Mouse (Mus musculus) kidney, embryonic 14.5 days (tissue): ENCODE results near the gene Kcnma1. TPM values are rescaled to one million over a fixed set of nuclear protein-coding genes. Genes with fewer than 3 reads are reported as not detected.

Source experiments
- ATAC-seq: fragments of 200-750 bp; cut with Nextera tagmentation; 2 replicates; pipeline ENCODE4 v1.8.0; 2017; ENCODE audit warnings: moderate number of reproducible peaks, mild to moderate bottlenecking, moderate TSS enrichment, moderate library complexity; ENCODE audit not compliant: low FRiP score, low TSS enrichment
- H3K27ac ChIP-seq: fragments of 300-500 bp; sonication (generic); 2 replicates; pipeline ENCODE4 v1.5.1; 2014; ENCODE audit warnings: low read depth, mild to moderate bottlenecking, low read length, moderate library complexity, mixed read lengths
- H3K27me3 ChIP-seq: fragments of 300-500 bp; sonication (generic); 2 replicates; pipeline ENCODE4 v1.6.1; 2014; ENCODE audit warnings: mild to moderate bottlenecking, low read length; ENCODE audit not compliant: control insufficient read depth, insufficient read depth
- H3K36me3 ChIP-seq: fragments of 300-500 bp; sonication (generic); 2 replicates; pipeline ENCODE4 v1.6.1; 2014; ENCODE audit warnings: low read length, mixed read lengths; ENCODE audit not compliant: control insufficient read depth, insufficient read depth
- H3K4me1 ChIP-seq: fragments of 300-500 bp; sonication (generic); 2 replicates; pipeline ENCODE4 v1.6.1; 2014; ENCODE audit warnings: low read length, mixed read lengths; ENCODE audit not compliant: control insufficient read depth, insufficient read depth
- H3K4me2 ChIP-seq: fragments of 300-500 bp; sonication (generic); replicated peaks from 2 replicates; pipeline ENCODE4 v1.6.1; 2014; ENCODE audit warnings: low read depth, mild to moderate bottlenecking, low read length
- H3K4me3 ChIP-seq: fragments of 300-500 bp; sonication (generic); 2 replicates; pipeline ENCODE4 v1.5.1; 2014; ENCODE audit warnings: mild to moderate bottlenecking, low read length
- H3K9ac ChIP-seq: fragments of 300-500 bp; sonication (generic); 2 replicates; pipeline ENCODE4 v1.6.1; 2014; ENCODE audit warnings: low read depth, mild to moderate bottlenecking, low read length, moderate library complexity
- H3K9me3 ChIP-seq: fragments of 300-500 bp; sonication (generic); 2 replicates; pipeline ENCODE4 v1.6.1; 2016; ENCODE audit warnings: low read length; ENCODE audit not compliant: control insufficient read depth
- WGBS: fragments of 180-500 bp; shearing (Covaris S2); extraction: QIAGEN DNeasy Blood & Tissue Kit; methylation state at CpG from one replicate; pipeline ENCODE4 v1.1.7; 2014; 5-methylcytosine and 5-hydroxymethylcytosine counted together
- polyA plus RNA-seq: library from polyadenylated mRNA; unstranded; fragments of >200 nt; fragmentation: Nextera tagmentation; extraction: Ambion mirVana; gene quantifications from 2 replicates; pipeline ENCODE4 v1.2.1, GENCODE M21; 2014

Kcnma1 gene
- polyA plus RNA-seq, 1 experiment from 2014 or later: 1.5 TPM

DNA sequence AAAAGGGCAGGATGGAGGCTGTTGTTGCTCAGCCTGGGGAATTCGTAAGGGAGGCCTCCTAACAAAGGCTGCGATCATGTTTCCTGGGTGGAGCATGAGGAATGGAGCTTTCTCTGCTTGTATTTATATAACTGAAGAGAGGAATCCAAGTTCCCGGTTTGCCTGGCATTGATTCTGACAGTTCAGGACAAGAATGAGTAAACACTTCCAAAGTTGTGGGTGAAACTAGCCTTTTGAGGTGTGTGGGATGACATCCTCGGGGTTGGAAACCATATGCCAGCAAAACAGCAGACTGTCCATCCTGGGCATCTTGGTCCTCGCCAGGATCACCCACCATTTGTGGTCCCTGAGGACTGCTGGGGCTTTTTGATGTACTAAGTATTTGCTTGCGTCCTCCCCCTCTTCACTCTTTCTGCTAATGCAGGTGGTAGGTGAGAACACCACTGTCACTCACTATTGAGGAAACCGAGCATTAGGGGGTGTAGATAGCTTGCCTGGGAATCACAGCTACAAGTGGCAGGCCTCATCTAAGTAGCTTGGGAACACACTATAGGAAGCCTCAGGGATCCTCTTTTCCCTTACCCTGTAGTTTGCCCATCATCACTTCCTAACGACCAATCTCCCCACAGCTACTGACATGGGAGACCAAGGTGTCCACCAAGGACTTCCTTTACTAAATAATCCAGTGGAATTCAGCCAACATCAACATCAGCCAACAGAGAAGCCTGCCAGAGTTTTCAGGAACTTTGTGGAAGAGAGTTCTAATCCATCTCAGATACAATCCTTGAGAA lies 482.4 kb downstream of the Kcnma1 start:
- no peaks in the 10 kb centered on the region for H3K36me3 ChIP-seq
- no peak overlapping the region for H3K27ac ChIP-seq
- no peaks in the 10 kb centered on the region; the same call in 1 of the 2 replicates for H3K27me3 ChIP-seq
- H3K9ac ChIP-seq: no peak overlapping the region
- no peak for ATAC-seq
- H3K4me3 ChIP-seq: no peak overlapping the region
- H3K4me1 ChIP-seq: no peaks in the 10 kb centered on the region
- 62% methylated on average over 8 of the region's 8 CpGs for WGBS
- H3K4me2 ChIP-seq: no peak overlapping the region
- peaks cover 7% of the 10 kb centered on the region for H3K9me3 ChIP-seq

DNA sequence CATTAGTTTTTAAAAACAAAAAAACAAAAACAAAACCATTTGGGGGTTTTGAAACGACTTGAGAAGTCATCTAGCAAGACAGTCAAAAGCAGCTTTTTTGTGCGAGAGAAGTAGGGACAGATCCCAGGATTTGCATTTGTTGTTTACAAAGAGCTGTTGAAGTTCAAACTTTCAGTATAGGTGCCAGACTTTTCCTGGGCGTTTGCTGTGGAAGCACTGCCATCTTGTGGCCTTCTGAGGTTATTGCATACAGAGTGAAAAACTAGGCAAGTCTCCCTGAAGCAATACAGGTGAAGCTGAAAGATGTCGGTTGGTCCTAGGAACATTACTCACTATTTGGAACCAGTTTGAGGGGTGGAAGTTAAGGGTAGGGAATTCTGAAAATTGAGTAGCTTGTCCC lies 484.6 kb downstream of the Kcnma1 start:
- Histone ChIP-seq H3K4me1 (no peaks in the 10 kb centered on the region), H3K9ac (no peak overlapping the region), H3K36me3 (no peaks in the 10 kb centered on the region), H3K9me3 (peaks cover 6% of the 10 kb centered on the region), H3K4me3 (no peak overlapping the region), H3K27ac (no peak overlapping the region), H3K4me2 (no peak overlapping the region), H3K27me3 (no peaks in the 10 kb centered on the region; the same call in 1 of the 2 replicates)
- no peak for ATAC-seq
- 6% methylated on average over 4 of the region's 4 CpGs for WGBS

DNA sequence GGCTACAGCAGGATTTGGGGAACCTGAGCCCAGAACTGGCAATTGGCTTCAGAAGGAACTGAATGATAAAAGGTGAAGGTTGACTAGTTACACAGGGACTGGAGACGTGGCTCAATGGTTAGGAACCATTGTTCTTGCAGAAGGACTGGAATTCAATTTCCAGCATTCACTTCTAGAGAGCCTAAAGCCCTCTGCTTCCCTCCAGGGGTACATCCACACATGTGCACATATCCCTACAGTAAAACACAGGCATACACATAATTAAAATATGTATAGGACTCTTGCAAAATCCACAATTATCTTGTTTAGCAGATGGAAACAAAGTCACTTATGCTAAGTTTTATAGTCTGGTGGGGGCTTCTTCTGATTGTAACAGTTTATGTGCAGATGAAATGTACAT lies 485.1 kb downstream of the Kcnma1 start:
- no peak for ATAC-seq
- H3K27me3 ChIP-seq: no peaks in the 10 kb centered on the region; the same call in 1 of the 2 replicates
- H3K27ac ChIP-seq: no peak overlapping the region
- 67% methylated on average over 1 of the region's 1 CpGs for WGBS
- H3K4me2 ChIP-seq: no peak overlapping the region
- no peak overlapping the region for H3K9ac ChIP-seq
- H3K36me3 ChIP-seq: no peaks in the 10 kb centered on the region
- no peaks in the 10 kb centered on the region for H3K4me1 ChIP-seq
- H3K9me3 ChIP-seq: peaks cover 1% of the 10 kb centered on the region
- no peak overlapping the region for H3K4me3 ChIP-seq

DNA sequence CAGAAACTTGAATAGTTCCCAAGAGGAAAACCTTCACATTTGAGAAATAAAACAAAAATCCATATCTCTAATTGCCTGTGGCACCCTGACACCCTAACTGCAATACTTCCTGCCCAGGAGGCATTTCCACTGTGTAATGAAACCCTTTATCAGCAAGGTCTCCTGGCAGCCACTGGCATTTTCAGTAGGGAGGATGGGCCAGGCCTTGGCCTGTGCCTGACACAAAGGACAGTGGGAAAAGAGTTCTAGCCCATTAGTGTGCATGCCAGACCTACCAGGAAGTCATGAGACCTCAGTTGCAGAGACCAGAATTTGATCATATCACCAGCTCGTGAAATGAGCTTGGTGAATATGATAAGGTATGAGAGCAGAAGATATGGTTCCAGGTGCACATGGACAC lies 488.4 kb downstream of the Kcnma1 start:
- no peaks in the 10 kb centered on the region for H3K27me3 ChIP-seq
- H3K4me1 ChIP-seq: no peaks in the 10 kb centered on the region
- no peak overlapping the region for H3K4me2 ChIP-seq
- ATAC-seq: no peak
- no peaks in the 10 kb centered on the region for H3K9me3 ChIP-seq
- no peak overlapping the region for H3K27ac ChIP-seq
- H3K9ac ChIP-seq: no peak overlapping the region
- no peaks in the 10 kb centered on the region for H3K36me3 ChIP-seq
- 80% methylated on average over 1 of the region's 1 CpGs for WGBS
- H3K4me3 ChIP-seq: no peak overlapping the region

GRCm38 (mm10) chr14:23523825-23524491 lies 490.3 kb downstream of the Kcnma1 start:
- no peak for ATAC-seq
- H3K4me2 ChIP-seq: no peak overlapping the region
- no peak overlapping the region for H3K27ac ChIP-seq

DNA sequence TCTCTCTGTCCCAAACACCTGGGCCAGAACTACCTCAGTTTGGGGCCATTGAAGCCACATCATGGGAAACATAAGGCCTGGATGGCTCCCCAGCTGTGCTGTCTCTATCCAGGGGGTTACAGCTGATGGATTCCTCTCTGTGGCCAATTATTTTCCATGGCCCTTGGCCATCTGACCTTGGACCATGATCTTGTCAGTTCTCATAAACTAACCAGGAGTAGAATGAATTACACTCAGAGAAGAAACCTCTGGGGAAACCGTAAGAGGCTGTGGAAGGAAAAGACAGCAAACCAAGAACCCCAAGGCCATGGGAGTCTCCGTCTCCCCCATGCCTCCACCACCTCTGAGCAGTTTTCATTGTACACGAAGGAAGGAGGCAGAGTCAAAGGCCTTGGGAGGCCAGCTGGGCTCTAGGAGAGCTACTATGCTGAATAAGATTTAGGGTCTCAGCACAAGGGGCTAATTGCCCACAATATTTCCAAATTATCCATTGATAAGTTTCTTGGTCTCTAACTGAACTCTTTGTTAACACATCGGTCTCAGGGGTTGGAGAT lies 491.6 kb downstream of the Kcnma1 start:
- 37% methylated on average over 4 of the region's 4 CpGs for WGBS
- 0 out of 2 replicates have a peak, but pooled peaks cover 4% of the 10 kb centered on the region for H3K27me3 ChIP-seq
- no peaks in the 10 kb centered on the region for H3K9me3 ChIP-seq
- H3K27ac ChIP-seq: no peak overlapping the region
- no peak overlapping the region for H3K4me3 ChIP-seq
- H3K4me1 ChIP-seq: no peaks in the 10 kb centered on the region
- H3K9ac ChIP-seq: no peak overlapping the region
- H3K36me3 ChIP-seq: no peaks in the 10 kb centered on the region
- no peak overlapping the region for H3K4me2 ChIP-seq
- ATAC-seq: peak; percentile 80

More at GRCm38 (mm10) chr14:23523825-23524491, 490.3 kb downstream of the Kcnma1 start:
- Histone ChIP-seq H3K36me3 (no peaks in the 10 kb centered on the region), H3K27me3 (0 out of 2 replicates have a peak, but pooled peaks cover 4% of the 10 kb centered on the region), H3K4me3 (no peak overlapping the region), H3K9me3 (no peaks in the 10 kb centered on the region), H3K4me1 (no peaks in the 10 kb centered on the region), H3K9ac (no peak overlapping the region)
- WGBS: 52% methylated on average over 6 of the region's 6 CpGs

DNA sequence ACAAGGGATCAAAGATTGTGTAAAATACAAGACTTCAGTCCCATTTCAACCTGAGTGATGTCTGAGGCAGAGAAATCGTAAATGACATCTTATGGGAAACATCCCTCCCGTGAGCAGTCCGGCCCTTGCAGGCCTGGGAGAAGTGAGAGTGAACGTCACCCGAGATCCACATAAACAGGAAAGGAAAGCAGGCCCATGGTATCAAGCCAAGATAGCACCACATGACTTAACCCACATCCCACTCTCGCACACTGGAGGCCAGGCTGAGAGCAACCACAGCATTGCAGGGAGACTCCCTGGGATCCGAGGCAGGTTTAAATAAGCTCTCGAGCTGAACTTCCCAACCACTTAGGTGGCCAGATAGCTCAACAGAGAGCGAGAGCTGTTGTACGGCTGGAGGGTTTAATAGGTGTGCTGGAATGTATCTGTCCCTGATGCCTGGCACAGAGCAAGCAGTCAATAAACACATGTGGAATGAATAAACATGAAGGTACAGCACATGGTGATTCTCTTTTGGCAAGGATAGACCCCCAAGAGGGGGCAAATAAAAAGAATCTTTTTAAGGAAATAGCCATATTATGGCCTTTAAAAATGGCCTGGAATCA lies 493.1 kb downstream of the Kcnma1 start:
- Histone ChIP-seq H3K36me3 (no peaks in the 10 kb centered on the region), H3K4me2 (no peak overlapping the region), H3K4me1 (no peaks in the 10 kb centered on the region), H3K27ac (no peak overlapping the region), H3K27me3 (0 out of 2 replicates have a peak, but pooled peaks cover 7% of the 10 kb centered on the region), H3K4me3 (no peak overlapping the region), H3K9ac (no peak overlapping the region), H3K9me3 (no peaks in the 10 kb centered on the region)
- WGBS: 73% methylated on average over 10 of the region's 10 CpGs
- no peak for ATAC-seq

GRCm38 (mm10) chr14:23517374-23517773 lies 496.9 kb downstream of the Kcnma1 start:
- Histone ChIP-seq H3K4me2 (no peak overlapping the region), H3K9ac (no peak overlapping the region), H3K4me1 (no peaks in the 10 kb centered on the region), H3K27me3 (0 out of 2 replicates have a peak, but pooled peaks cover 7% of the 10 kb centered on the region), H3K4me3 (no peak overlapping the region), H3K36me3 (no peaks in the 10 kb centered on the region), H3K9me3 (no peaks in the 10 kb centered on the region), H3K27ac (no peak overlapping the region)
- ATAC-seq: no peak
- WGBS: 92% methylated on average over 2 of the region's 2 CpGs
